Mouse (Mus musculus): ENCODE data around the gene Zfp512. TPM values are rescaled to one million over a fixed set of nuclear protein-coding genes. Genes with fewer than 3 reads are reported as not detected.

Zfp512 gene
- total RNA-seq, 2 experiments from 2014 or later, result 15.1 to 19.4 TPM

DNA sequence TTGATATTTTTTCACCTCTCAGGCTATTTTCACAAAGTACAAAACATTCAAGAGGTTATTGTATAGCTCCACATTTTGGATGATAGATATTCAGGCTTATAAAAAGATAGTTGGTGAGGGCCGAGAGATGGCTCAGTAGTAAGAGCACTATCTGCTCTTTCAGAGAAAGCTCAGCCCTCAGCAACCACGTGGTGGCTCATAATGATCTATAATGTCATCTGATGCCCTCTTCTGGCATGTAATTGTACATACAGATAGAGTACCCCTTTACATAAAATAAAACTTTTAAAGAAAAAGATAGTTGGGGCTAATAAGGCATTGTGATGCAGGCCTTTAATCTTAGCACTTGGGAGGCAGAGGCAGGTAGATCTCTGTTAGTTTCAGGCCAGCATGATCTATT, 76.3 kb downstream of the Zfp512 start:
- DNase-seq (ENCODE audit: low spot score in 2 of 2), result no peak

Other genes with a start within 250 kb of the Zfp512 start
- gene Ppm1g, start 231.7 kb upstream of the Zfp512 start, total RNA-seq (2021), result 100 to 1,000 TPM; 110 to 129 TPM
- 10 to 100 TPM; 66.7 to 89.4 TPM for gene Nrbp1, start 211.6 kb upstream of the Zfp512 start, total RNA-seq (2021)
- under 1 TPM in 1 of 2 experiments, not detected in 1; 0.60 TPM for gene Gm9970, start 211.2 kb upstream of the Zfp512 start, total RNA-seq (2021)
- gene Krtcap3, start 200.7 kb upstream of the Zfp512 start, total RNA-seq (2021), result 1 to 10 TPM; 4.9 to 6.5 TPM
- 10 to 100 TPM; 34.9 to 37.9 TPM for gene Ift172, start 161.3 kb upstream of the Zfp512 start, total RNA-seq (2021)
- 10 to 100 TPM in 1 of 2 experiments, 1 to 10 TPM in 1; 9.5 to 10.3 TPM for gene Fndc4, start 156.4 kb upstream of the Zfp512 start, total RNA-seq (2021)
- under 1 TPM; 0.22 to 0.36 TPM for gene Gckr, start 155.0 kb upstream of the Zfp512 start, total RNA-seq (2021)
- under 1 TPM in 1 of 2 experiments, not detected in 1; 0.13 TPM for gene 4930548H24Rik, start 33.3 kb downstream of the Zfp512 start, total RNA-seq (2021)
- 10 to 100 TPM; 25.5 to 33.3 TPM for gene Gpn1, start 42.3 kb downstream of the Zfp512 start, total RNA-seq (2021)
- 10 to 100 TPM; 23.4 to 31.4 TPM for gene Slc4a1ap, start 74.6 kb downstream of the Zfp512 start, total RNA-seq (2021)
- gene Supt7l, start 75.4 kb downstream of the Zfp512 start, total RNA-seq (2021), result 10 to 100 TPM; 15.5 to 17.1 TPM
- 100 to 1,000 TPM; 265 to 377 TPM for gene Mrpl33, start 144.5 kb downstream of the Zfp512 start, total RNA-seq (2021)
- gene Rbks, start 245.2 kb downstream of the Zfp512 start, total RNA-seq (2021), result 10 to 100 TPM in 1 of 2 experiments, 1 to 10 TPM in 1; 7.8 to 16.3 TPM
- gene Babam2, start 245.3 kb downstream of the Zfp512 start, total RNA-seq (2021), result 100 to 1,000 TPM in 1 of 2 experiments, 10 to 100 TPM in 1; 81.6 to 148 TPM